Mouse (Mus musculus) bone marrow macrophage, adult 2 months (primary cell): ENCODE data around the gene Hepacam.

ENCODE experiments used
- CTCF ChIP-seq: IDR thresholded peaks from 2 replicates; pipeline ENCODE4 v1.5.1; 2012; ENCODE audit warnings: low read depth, mild to moderate bottlenecking, low read length, moderate library complexity
- POLR2A ChIP-seq: IDR thresholded peaks from 2 replicates; pipeline ENCODE4 v1.6.1; 2012; ENCODE audit warnings: mild to moderate bottlenecking, low read depth, low read length, borderline replicate concordance

DNA sequence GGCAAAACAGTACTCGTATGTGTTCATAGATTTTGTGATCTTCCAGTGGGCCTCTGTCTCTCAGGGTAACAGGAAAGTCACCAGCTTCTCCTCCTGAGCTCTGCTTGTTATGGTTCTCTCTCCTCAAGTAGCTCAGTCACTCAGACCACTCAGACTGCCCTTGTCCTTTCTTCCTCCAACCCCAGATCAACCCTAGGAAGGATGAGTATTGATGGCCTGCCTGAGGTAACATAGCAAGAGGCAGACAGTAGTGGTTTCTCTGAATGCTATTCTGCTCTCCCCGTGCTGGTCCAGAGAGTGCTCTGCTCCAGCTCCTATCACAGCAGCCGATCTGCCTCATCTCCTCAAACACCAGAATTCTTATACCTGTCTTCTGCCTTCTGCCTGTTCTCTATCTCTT, 3.6 kb upstream of the Hepacam start:
- TF ChIP-seq POLR2A (no peak), CTCF (no peak)
